Mouse (Mus musculus) stomach, embryonic 16.5 days (tissue): Measurements from ENCODE around the gene Pnliprp1. TPM values are rescaled to one million over a fixed set of nuclear protein-coding genes. Genes with fewer than 3 reads are reported as not detected.

Experiments
- ATAC-seq: fragments of 200-750 bp; cut with Nextera tagmentation; 2 replicates; pipeline ENCODE4 v1.8.0; 2017; ENCODE audit warnings: moderate number of reproducible peaks, moderate TSS enrichment; ENCODE audit not compliant: insufficient read depth, low FRiP score
- H3K27ac ChIP-seq: fragments of 300-500 bp; sonication (generic); 2 replicates; pipeline ENCODE4 v1.5.1; 2014; ENCODE audit warnings: low read length
- H3K27me3 ChIP-seq: fragments of 300-500 bp; sonication (generic); 2 replicates; pipeline ENCODE4 v1.6.1; 2014; ENCODE audit warnings: low read length, control low read depth, mixed read lengths; ENCODE audit not compliant: control insufficient read depth, insufficient read depth
- H3K36me3 ChIP-seq: fragments of 300-500 bp; sonication (generic); 2 replicates; pipeline ENCODE4 v1.6.1; 2014; ENCODE audit warnings: low read length; ENCODE audit not compliant: control insufficient read depth, insufficient read depth
- H3K4me1 ChIP-seq: fragments of 300-500 bp; sonication (generic); 2 replicates; pipeline ENCODE4 v1.6.1; 2014; ENCODE audit warnings: low read length, control low read depth, mixed read lengths; ENCODE audit not compliant: control insufficient read depth, insufficient read depth
- H3K4me2 ChIP-seq: fragments of 300-500 bp; sonication (generic); 2 replicates; pipeline ENCODE4 v1.6.1; 2014; ENCODE audit warnings: low read depth, low read length, mixed read lengths
- H3K4me3 ChIP-seq: fragments of 300-500 bp; sonication (generic); replicated peaks from 2 replicates; pipeline ENCODE4 v1.5.1; 2014; ENCODE audit warnings: mild to moderate bottlenecking, low read length
- H3K9ac ChIP-seq: fragments of 300-500 bp; sonication (generic); 2 replicates; pipeline ENCODE4 v1.6.1; 2014; ENCODE audit warnings: low read length
- H3K9me3 ChIP-seq: fragments of 300-500 bp; sonication (generic); replicated peaks from 2 replicates; pipeline ENCODE4 v1.6.1; 2016; ENCODE audit warnings: low read length, control low read depth; ENCODE audit not compliant: control insufficient read depth
- WGBS: fragments of 180-500 bp; shearing (Covaris S2); extraction: QIAGEN DNeasy Blood & Tissue Kit; methylation state at CpG from one replicate; pipeline ENCODE4 v1.1.7; 2014; 5-methylcytosine and 5-hydroxymethylcytosine counted together
- polyA plus RNA-seq: library from polyadenylated mRNA; unstranded; fragments of >200 nt; fragmentation: Nextera tagmentation; extraction: Ambion mirVana; gene quantifications from 2 replicates; pipeline ENCODE4 v1.2.1, GENCODE M21; 2015

Gene Pnliprp1
- polyA plus RNA-seq, 1 experiment from 2014 or later, result 4,083 TPM

- no peak overlapping the region for H3K9ac ChIP-seq
- H3K27ac ChIP-seq, result peak overlapping the region; percentile 55; the same call in 1 of the 2 replicates
- 54% methylated on average over 4 of the region's 4 CpGs for WGBS
- H3K9me3 ChIP-seq, result peaks cover 8% of the 10 kb centered on the region
- no peaks in the 10 kb centered on the region for H3K4me1 ChIP-seq
- ATAC-seq, result no peak
- H3K36me3 ChIP-seq, result no peaks in the 10 kb centered on the region
- H3K4me2 ChIP-seq, result no peak overlapping the region
- H3K4me3 ChIP-seq, result no peak overlapping the region
- H3K27me3 ChIP-seq, result no peaks in the 10 kb centered on the region
These were observed 30.2 kb downstream of the Pnliprp1 start for GRCm38 (mm10) chr19:58758871-58759270.

DNA sequence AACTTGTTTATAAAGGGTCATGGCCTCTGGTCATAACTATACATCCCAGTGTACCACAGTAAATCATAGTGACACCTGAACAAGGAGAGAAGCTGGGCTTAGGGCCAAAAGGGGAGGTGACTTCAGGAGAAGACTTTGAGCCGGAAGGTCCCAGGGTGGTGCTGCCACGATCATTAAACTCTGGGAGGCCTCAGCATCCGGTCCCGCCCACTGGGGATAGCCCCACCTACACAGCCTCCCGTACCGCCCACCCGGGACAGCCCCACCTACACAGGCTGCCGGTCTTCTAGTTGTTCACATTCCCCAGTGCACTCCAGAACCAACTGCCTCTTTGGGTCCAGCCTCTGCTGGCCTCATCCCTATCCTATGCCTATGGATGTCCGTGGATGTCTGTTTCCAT lies 30.7 kb downstream of the Pnliprp1 start, which contains the start of gene Pnliprp2:
Pnliprp2 (plus strand) TSS at position 297 of the 400 bp plus-strand sequence.
- Histone ChIP-seq H3K4me1 (no peaks in the 10 kb centered on the region), H3K36me3 (no peaks in the 10 kb centered on the region), H3K27ac (peak within 1 kb of the TSS; percentile 55; the same call in 1 of the 2 replicates), H3K4me3 (no peak within 1 kb of the TSS), H3K27me3 (no peaks in the 10 kb centered on the region), H3K9me3 (peaks cover 4% of the 10 kb centered on the region), H3K4me2 (no peak within 1 kb of the TSS), H3K9ac (no peak within 1 kb of the TSS)
- ATAC-seq, result peak; percentile 94
- WGBS, result 31% methylated on average over 9 of the region's 9 CpGs

DNA sequence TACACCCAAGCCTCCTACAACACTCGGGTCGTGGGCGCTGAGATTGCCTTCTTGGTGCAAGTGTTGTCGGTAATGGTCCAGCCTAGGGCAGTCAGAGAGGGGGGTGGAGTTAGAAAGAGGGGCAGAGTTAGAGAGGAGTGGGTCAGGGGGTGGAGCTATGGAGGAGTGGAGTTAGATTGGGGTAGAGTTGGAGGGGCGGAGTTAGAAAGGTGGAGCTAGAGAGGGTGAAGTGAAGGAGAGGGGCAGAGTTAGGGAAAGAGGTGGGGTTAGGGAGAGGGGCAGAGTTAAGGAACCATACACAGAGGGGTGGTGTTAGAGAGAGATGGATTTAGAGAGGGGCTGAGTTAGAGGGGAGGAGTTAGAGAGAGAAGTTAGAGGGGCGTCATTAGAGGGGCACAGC lies 33.6 kb downstream of the Pnliprp1 start:
- Histone ChIP-seq H3K4me2 (no peak overlapping the region), H3K4me1 (no peaks in the 10 kb centered on the region), H3K9me3 (no peaks in the 10 kb centered on the region), H3K9ac (no peak overlapping the region), H3K4me3 (no peak overlapping the region), H3K36me3 (no peaks in the 10 kb centered on the region), H3K27me3 (no peaks in the 10 kb centered on the region), H3K27ac (no peak overlapping the region)
- ATAC-seq, result no peak; the same call in 1 of the 2 replicates
- WGBS, result 32% methylated on average over 6 of the region's 6 CpGs

DNA sequence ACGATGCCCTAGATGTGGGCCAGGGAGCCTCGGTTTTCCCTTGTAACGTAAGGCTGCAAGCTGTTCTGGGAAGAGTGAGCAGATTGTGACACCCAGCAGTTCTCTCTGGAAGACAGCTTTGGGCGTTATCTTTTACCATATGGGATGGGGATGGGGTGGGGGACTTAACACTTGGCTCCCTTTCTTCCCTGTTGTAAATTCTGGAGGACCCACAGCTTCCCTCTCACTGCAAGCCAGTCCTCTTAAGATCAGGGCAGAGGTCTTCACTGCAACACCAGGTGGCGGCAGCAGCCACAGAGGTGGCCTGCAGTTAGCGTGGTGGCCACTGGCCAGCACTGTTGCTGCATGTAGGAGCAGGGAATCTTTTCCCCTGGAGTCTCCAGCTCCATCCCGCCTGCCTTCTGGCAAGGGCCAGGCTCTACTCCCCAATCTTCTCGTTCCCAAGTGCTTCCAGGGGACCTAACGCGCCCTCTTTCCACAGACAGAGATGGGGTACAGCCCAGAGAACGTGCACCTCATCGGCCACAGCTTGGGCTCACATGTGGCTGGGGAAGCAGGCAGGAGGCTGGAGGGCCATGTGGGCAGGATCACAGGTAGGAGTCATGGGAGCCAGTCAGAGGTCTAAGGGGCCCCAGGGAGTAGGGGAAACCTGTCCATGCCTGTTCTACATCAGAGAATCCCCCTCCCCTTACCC lies 34.3 kb downstream of the Pnliprp1 start:
- Histone ChIP-seq H3K9me3 (no peaks in the 10 kb centered on the region), H3K4me1 (no peaks in the 10 kb centered on the region), H3K36me3 (no peaks in the 10 kb centered on the region), H3K27me3 (no peaks in the 10 kb centered on the region), H3K27ac (no peak overlapping the region), H3K9ac (no peak overlapping the region), H3K4me2 (no peak overlapping the region), H3K4me3 (no peak overlapping the region)
- peak; percentile 22; the same call in 1 of the 2 replicates for ATAC-seq
- WGBS, result 13% methylated on average over 12 of the region's 12 CpGs

DNA sequence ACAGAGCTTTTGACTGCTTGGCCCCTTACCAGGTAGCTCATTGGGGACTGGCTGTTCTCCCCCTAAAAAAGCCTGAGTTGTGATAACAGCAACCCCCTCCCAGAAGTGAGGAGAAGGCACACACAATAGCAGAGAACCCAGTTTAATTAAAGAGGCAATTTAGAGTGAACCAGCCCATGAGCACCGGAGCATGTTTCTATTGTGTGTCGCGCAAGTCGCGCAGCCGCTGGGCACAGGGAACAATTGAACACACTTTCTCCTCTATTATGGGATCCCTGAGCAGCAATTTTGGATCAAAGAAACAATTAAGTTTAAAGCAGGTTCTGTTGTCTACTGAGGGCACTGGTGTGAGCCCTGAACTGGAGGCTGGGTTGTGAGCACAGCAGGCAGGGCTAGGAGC lies 38.6 kb downstream of the Pnliprp1 start:
- Histone ChIP-seq H3K4me2 (no peak overlapping the region), H3K27me3 (no peaks in the 10 kb centered on the region), H3K36me3 (no peaks in the 10 kb centered on the region), H3K9me3 (no peaks in the 10 kb centered on the region), H3K4me1 (no peaks in the 10 kb centered on the region), H3K9ac (no peak overlapping the region), H3K27ac (no peak overlapping the region), H3K4me3 (no peak overlapping the region)
- ATAC-seq, result no peak
- WGBS, result 89% methylated on average over 6 of the region's 6 CpGs

GRCm38 (mm10) chr19:58776461-58776860 lies 47.8 kb downstream of the Pnliprp1 start:
- ATAC-seq, result no peak
- Histone ChIP-seq H3K4me3 (no peak overlapping the region), H3K27me3 (no peaks in the 10 kb centered on the region), H3K4me1 (no peaks in the 10 kb centered on the region), H3K9me3 (no peaks in the 10 kb centered on the region), H3K4me2 (no peak overlapping the region), H3K36me3 (no peaks in the 10 kb centered on the region), H3K27ac (no peak overlapping the region), H3K9ac (no peak overlapping the region)
- WGBS, result 55% methylated on average over 5 of the region's 5 CpGs

- no peak overlapping the region for H3K27ac ChIP-seq
- no peaks in the 10 kb centered on the region for H3K4me1 ChIP-seq
- no peaks in the 10 kb centered on the region for H3K36me3 ChIP-seq
- H3K9me3 ChIP-seq, result no peaks in the 10 kb centered on the region
- WGBS, result 74% methylated on average over 4 of the region's 4 CpGs
- ATAC-seq, result no peak
- H3K4me3 ChIP-seq, result no peak overlapping the region
- no peaks in the 10 kb centered on the region for H3K27me3 ChIP-seq
- H3K4me2 ChIP-seq, result no peak overlapping the region
- H3K9ac ChIP-seq, result no peak overlapping the region
These were observed 52.9 kb downstream of the Pnliprp1 start for GRCm38 (mm10) chr19:58781566-58781965.

GRCm38 (mm10) chr19:58783938-58784337 lies 55.3 kb downstream of the Pnliprp1 start:
- Histone ChIP-seq H3K4me3 (no peak overlapping the region), H3K36me3 (no peaks in the 10 kb centered on the region), H3K4me2 (no peak overlapping the region), H3K27ac (no peak overlapping the region), H3K9ac (no peak overlapping the region), H3K9me3 (no peaks in the 10 kb centered on the region), H3K4me1 (no peaks in the 10 kb centered on the region), H3K27me3 (no peaks in the 10 kb centered on the region)
- no peak for ATAC-seq
- WGBS, result 49% methylated on average over 7 of the region's 7 CpGs

DNA sequence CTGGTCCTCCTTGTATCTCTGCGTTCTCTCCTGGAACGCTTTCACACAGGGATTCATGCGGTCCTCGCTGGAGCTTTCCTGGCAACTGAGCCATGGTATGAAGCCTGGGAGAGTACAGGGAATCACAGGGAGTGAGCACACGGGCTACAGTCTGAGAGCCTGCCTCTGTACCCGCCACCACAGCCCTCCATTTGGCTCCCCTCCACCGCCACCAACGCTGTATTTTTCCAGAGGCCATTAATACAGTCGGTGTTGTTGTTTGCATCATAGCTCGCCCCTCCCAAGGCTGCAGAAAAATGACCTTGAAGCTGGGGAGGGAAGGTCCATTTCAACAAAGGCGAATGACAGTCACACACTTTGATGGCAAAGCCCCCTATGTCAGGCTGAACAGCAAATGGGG lies 60.5 kb downstream of the Pnliprp1 start:
- WGBS, result 72% methylated on average over 11 of the region's 11 CpGs
- no peaks in the 10 kb centered on the region for H3K4me1 ChIP-seq
- no peak overlapping the region for H3K27ac ChIP-seq
- no peaks in the 10 kb centered on the region for H3K36me3 ChIP-seq
- H3K9me3 ChIP-seq, result no peaks in the 10 kb centered on the region
- no peak overlapping the region for H3K4me3 ChIP-seq
- H3K27me3 ChIP-seq, result no peaks in the 10 kb centered on the region
- H3K4me2 ChIP-seq, result no peak overlapping the region
- no peak overlapping the region for H3K9ac ChIP-seq
- no peak for ATAC-seq
